ENCODE assay signal across 8 mouse cellular contexts in the genomic region with DNA sequence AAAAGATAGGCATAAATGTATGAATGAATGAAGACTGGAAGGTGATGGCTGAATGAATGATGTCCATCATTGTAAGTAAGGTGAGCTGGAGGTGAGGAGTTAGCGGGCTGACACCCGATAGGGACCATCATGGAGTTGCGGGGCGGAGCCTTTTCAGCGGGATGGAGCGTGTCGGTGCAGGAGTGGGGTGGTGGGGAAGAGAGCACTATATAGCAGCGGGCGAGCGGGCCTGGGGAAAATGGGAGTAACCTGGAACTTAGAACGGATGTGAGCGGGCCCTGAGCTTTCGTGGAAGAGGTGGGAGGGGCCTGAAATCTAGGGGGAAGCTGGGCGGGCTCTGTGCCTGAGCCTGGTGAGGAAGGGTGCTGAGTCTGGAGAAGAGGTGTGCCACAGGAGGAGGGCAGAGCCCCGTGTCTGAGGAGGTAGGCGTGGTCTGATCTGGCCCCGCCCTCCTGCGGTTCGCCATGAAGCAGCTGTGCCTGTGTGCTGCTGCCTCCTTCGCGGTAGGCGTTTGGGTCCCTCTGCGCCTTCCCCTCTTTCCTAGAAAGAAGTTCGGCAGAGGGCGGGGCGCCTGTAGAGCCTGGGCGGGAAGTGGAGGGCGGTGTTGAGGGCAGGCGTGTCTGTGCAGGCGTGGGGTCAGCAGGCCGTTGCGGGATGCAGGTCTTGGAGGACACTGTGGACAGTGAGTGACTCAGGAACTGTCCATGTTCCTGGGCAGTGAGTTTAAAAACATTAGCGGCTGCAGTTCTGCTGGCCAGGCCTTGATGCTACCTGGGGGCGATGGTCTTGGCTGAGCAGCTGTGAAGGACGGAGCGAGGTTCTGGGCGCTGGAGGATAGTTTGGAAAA. TPM values are rescaled to one million over a fixed set of nuclear protein-coding genes. Genes with fewer than 3 reads are reported as not detected.
A peak's percentile ranks its signal among the peaks of the same experiment; 100 is the strongest.
DNase-seq lines count a peak whose midpoint lies in the region; ATAC-seq and TF ChIP-seq lines count a peak whose summit lies in the region.

No protein-coding gene starts in this region.

- no peak overlapping the region for H3K27ac ChIP-seq in embryonic facial prominence, embryonic 11.5 days (replicated peaks; ENCODE audit: low read depth, low read length)
- H3K27ac ChIP-seq in limb, embryonic 11.5 days (replicated peaks; ENCODE audit: low read depth, low read length), result 0 out of 2 replicates have a peak overlapping the region, but pooled peaks have one; percentile 47
- peak overlapping the region; percentile 36; the same call in 1 of the 2 replicates for H3K27ac ChIP-seq in midbrain, embryonic 13.5 days
- no peak overlapping the region for H3K27ac ChIP-seq in small intestine, adult 2 months (ENCODE audit: insufficient read depth, low read depth, low read length)

- no peak for TF ChIP-seq CTCF in small intestine, adult 2 months (IDR thresholded peaks at IDR 0.05; ENCODE audit: extremely low read depth, insufficient read length, insufficient replicate concordance, low read depth, low read length)

- no peaks in the 10 kb centered on the region for H3K36me3 ChIP-seq in embryonic facial prominence, embryonic 11.5 days (replicated peaks; ENCODE audit: control insufficient read depth, insufficient read depth, low read depth, low read length)
- no peaks in the 10 kb centered on the region for H3K36me3 ChIP-seq in limb, embryonic 11.5 days (ENCODE audit: control insufficient read depth, insufficient read depth, low read length)
- no peaks in the 10 kb centered on the region for H3K36me3 ChIP-seq in midbrain, embryonic 13.5 days
- H3K36me3 ChIP-seq in small intestine, adult 2 months (ENCODE audit: control insufficient read depth, insufficient read depth, low read length), result no peaks in the 10 kb centered on the region

- peak; percentile 68 to 70 for DNase-seq in urinary bladder, adult 18-20 months (ENCODE audit: low spot score in 2 of 2)
- DNase-seq in urinary bladder, postnatal 10 days (ENCODE audit: low spot score), result no peak
- peak; percentile 90 for DNase-seq in embryonic facial prominence, embryonic 11.5 days (ENCODE audit: low spot score)
- peak; percentile 73 to 84 for DNase-seq in heart, adult 18-20 months
- DNase-seq in kidney, adult 18-20 months, result peak; percentile 86
- DNase-seq in limb, embryonic 11.5 days (ENCODE audit: low spot score), result peak; percentile 92

- no peaks in the 10 kb centered on the region for H3K27me3 ChIP-seq in embryonic facial prominence, embryonic 11.5 days (ENCODE audit: control insufficient read depth, insufficient read depth, low read length)
- H3K27me3 ChIP-seq in limb, embryonic 11.5 days (ENCODE audit: control insufficient read depth, insufficient read depth, low read length), result no peaks in the 10 kb centered on the region
- peaks cover 20% of the 10 kb centered on the region; the same call in 1 of the 2 replicates for H3K27me3 ChIP-seq in midbrain, embryonic 13.5 days
- no peaks in the 10 kb centered on the region for H3K27me3 ChIP-seq in small intestine, adult 2 months (ENCODE audit: control insufficient read depth, insufficient read depth, low read length)

- H3K4me2 ChIP-seq in embryonic facial prominence, embryonic 11.5 days (ENCODE audit: low read depth, low read length), result peak overlapping the region; percentile 47
- H3K4me2 ChIP-seq in limb, embryonic 11.5 days (ENCODE audit: low read depth, severe bottlenecking), result peak overlapping the region; percentile 73
- H3K4me2 ChIP-seq in midbrain, embryonic 13.5 days (replicated peaks), result peak overlapping the region; percentile 58

- TF ChIP-seq POLR2A in small intestine, adult 2 months (IDR thresholded peaks at IDR 0.05; ENCODE audit: low read depth, low read length), result no peak

- H3K9me3 ChIP-seq in embryonic facial prominence, embryonic 11.5 days (replicated peaks; ENCODE audit: control insufficient read depth, low read length), result no peaks in the 10 kb centered on the region
- no peaks in the 10 kb centered on the region for H3K9me3 ChIP-seq in limb, embryonic 11.5 days (ENCODE audit: control insufficient read depth, low read length)
- no peaks in the 10 kb centered on the region for H3K9me3 ChIP-seq in midbrain, embryonic 13.5 days

- H3K4me3 ChIP-seq in embryonic facial prominence, embryonic 11.5 days (ENCODE audit: low read depth, low read length), result peak overlapping the region; percentile 30
- peak overlapping the region; percentile 36 for H3K4me3 ChIP-seq in limb, embryonic 11.5 days (ENCODE audit: low read depth, low read length)
- peak overlapping the region; percentile 43 for H3K4me3 ChIP-seq in midbrain, embryonic 13.5 days (replicated peaks)
- peak overlapping the region; percentile 57 for H3K4me3 ChIP-seq in small intestine, adult 2 months (ENCODE audit: low read depth, low read length)

- WGBS in embryonic facial prominence, embryonic 11.5 days, result 2% methylated on average over 37 of the region's 37 CpGs
- 3% methylated on average over 37 of the region's 37 CpGs for WGBS in limb, embryonic 11.5 days
- 2% methylated on average over 37 of the region's 37 CpGs for WGBS in midbrain, embryonic 13.5 days
- WGBS in small intestine, adult 2 months, result 5% methylated on average over 37 of the region's 37 CpGs

- peak overlapping the region; percentile 51 for H3K9ac ChIP-seq in embryonic facial prominence, embryonic 11.5 days (replicated peaks; ENCODE audit: low read length)
- H3K9ac ChIP-seq in limb, embryonic 11.5 days (ENCODE audit: low read length), result peak overlapping the region; percentile 60
- peak overlapping the region; percentile 69 for H3K9ac ChIP-seq in midbrain, embryonic 13.5 days (replicated peaks)

- H3K4me1 ChIP-seq in embryonic facial prominence, embryonic 11.5 days (ENCODE audit: control insufficient read depth, insufficient read depth, low read length), result no peaks in the 10 kb centered on the region
- no peaks in the 10 kb centered on the region for H3K4me1 ChIP-seq in limb, embryonic 11.5 days (ENCODE audit: control insufficient read depth, insufficient read depth, low read length)
- H3K4me1 ChIP-seq in midbrain, embryonic 13.5 days (replicated peaks), result peaks cover 15% of the 10 kb centered on the region
- peaks cover 5% of the 10 kb centered on the region for H3K4me1 ChIP-seq in small intestine, adult 2 months (ENCODE audit: control insufficient read depth, insufficient read depth, insufficient read length, low read length)

- ATAC-seq in embryonic facial prominence, embryonic 11.5 days (replicated peaks; ENCODE audit: insufficient number of reproducible peaks, low FRiP score, low TSS enrichment, low read depth), result peak; percentile 89
- peak; percentile 89 for ATAC-seq in limb, embryonic 11.5 days (ENCODE audit: insufficient number of reproducible peaks, low FRiP score, low TSS enrichment, low read depth)
- ATAC-seq in midbrain, embryonic 13.5 days, result peak; percentile 88

RNA-seq across cellular contexts. Expression of a gene that starts 5.1 kb away (rescaled TPM):
- polyA plus RNA-seq in embryonic facial prominence, embryonic 11.5 days (2014; fragmentation: Nextera tagmentation; extraction: Ambion mirVana), result 3.2 and 4.1 TPM in 2 replicates
- total RNA-seq in heart, adult 18-20 months (2021), result 10 to 100 TPM in 1 of 2 experiments, 1 to 10 TPM in 1; 7.5 to 10.3 TPM
- polyA plus RNA-seq in limb, embryonic 11.5 days (2014; fragmentation: Nextera tagmentation; extraction: Ambion mirVana), result 4.3 and 5.5 TPM in 2 replicates
- 8.5 and 9.3 TPM in 2 replicates for polyA plus RNA-seq in midbrain, embryonic 13.5 days (2015; fragmentation: Nextera tagmentation; extraction: Ambion mirVana)
- 11.3 and 24.2 TPM in 2 replicates for polyA plus RNA-seq in small intestine, adult 2 months (2012; rRNA removed)

RNA-seq across cellular contexts. Expression of a gene that starts 5.9 kb away (rescaled TPM):
- 37.8 and 39.8 TPM in 2 replicates for polyA plus RNA-seq in embryonic facial prominence, embryonic 11.5 days (2014; fragmentation: Nextera tagmentation; extraction: Ambion mirVana)
- total RNA-seq in heart, adult 18-20 months (2021), result 1 to 10 TPM; 5.6 to 6.3 TPM
- polyA plus RNA-seq in limb, embryonic 11.5 days (2014; fragmentation: Nextera tagmentation; extraction: Ambion mirVana), result 46.2 and 46.5 TPM in 2 replicates
- 64.7 and 67.4 TPM in 2 replicates for polyA plus RNA-seq in midbrain, embryonic 13.5 days (2015; fragmentation: Nextera tagmentation; extraction: Ambion mirVana)
- 16.4 and 34.7 TPM in 2 replicates for polyA plus RNA-seq in small intestine, adult 2 months (2012; rRNA removed)

RNA-seq across cellular contexts. Expression of a gene that starts 15.4 kb away (rescaled TPM):
- 5.1 and 5.2 TPM in 2 replicates for polyA plus RNA-seq in embryonic facial prominence, embryonic 11.5 days (2014; fragmentation: Nextera tagmentation; extraction: Ambion mirVana)
- total RNA-seq in heart, adult 18-20 months (2021), result 1 to 10 TPM; 1.9 to 2.0 TPM
- 5.5 and 6.2 TPM in 2 replicates for polyA plus RNA-seq in limb, embryonic 11.5 days (2014; fragmentation: Nextera tagmentation; extraction: Ambion mirVana)
- polyA plus RNA-seq in midbrain, embryonic 13.5 days (2015; fragmentation: Nextera tagmentation; extraction: Ambion mirVana), result 6.7 and 6.9 TPM in 2 replicates
- polyA plus RNA-seq in small intestine, adult 2 months (2012; rRNA removed), result 0.04 and 0.08 TPM in 2 replicates

RNA-seq across cellular contexts. Expression of a gene that starts 27.4 kb away (rescaled TPM):
- polyA plus RNA-seq in embryonic facial prominence, embryonic 11.5 days (2014; fragmentation: Nextera tagmentation; extraction: Ambion mirVana), result 0.52 and 0.70 TPM in 2 replicates
- total RNA-seq in heart, adult 18-20 months (2021), result 1 to 10 TPM; 2.6 TPM
- 0.63 and 1.5 TPM in 2 replicates for polyA plus RNA-seq in limb, embryonic 11.5 days (2014; fragmentation: Nextera tagmentation; extraction: Ambion mirVana)
- polyA plus RNA-seq in midbrain, embryonic 13.5 days (2015; fragmentation: Nextera tagmentation; extraction: Ambion mirVana), result 2.9 and 3.0 TPM in 2 replicates
- polyA plus RNA-seq in small intestine, adult 2 months (2012; rRNA removed), result 0.33 and 0.58 TPM in 2 replicates

RNA-seq across cellular contexts. Expression of a gene that starts 32.6 kb away (rescaled TPM):
- 7.1 and 10.7 TPM in 2 replicates for polyA plus RNA-seq in embryonic facial prominence, embryonic 11.5 days (2014; fragmentation: Nextera tagmentation; extraction: Ambion mirVana)
- total RNA-seq in heart, adult 18-20 months (2021), result 10 to 100 TPM in 1 of 2 experiments, 1 to 10 TPM in 1; 7.9 to 11.1 TPM
- polyA plus RNA-seq in limb, embryonic 11.5 days (2014; fragmentation: Nextera tagmentation; extraction: Ambion mirVana), result 11.1 and 11.6 TPM in 2 replicates
- 2.8 and 4.4 TPM in 2 replicates for polyA plus RNA-seq in midbrain, embryonic 13.5 days (2015; fragmentation: Nextera tagmentation; extraction: Ambion mirVana)
- 7.3 and 34.4 TPM in 2 replicates for polyA plus RNA-seq in small intestine, adult 2 months (2012; rRNA removed)

Comparison
In these comparisons a context has a peak if more than half of its experiments do, and no peak if none do; other contexts are left out.
1. H3K27ac ChIP-seq: peak in limb, embryonic 11.5 days (single experiment) and midbrain, embryonic 13.5 days (single experiment); none in embryonic facial prominence, embryonic 11.5 days (single experiment) and small intestine, adult 2 months (single experiment).
2. Peak in every context shown above with its lines, with median percentiles within 50 percentile points of each other: ATAC-seq, H3K4me2 ChIP-seq, H3K4me3 ChIP-seq and H3K9ac ChIP-seq.